Mouse (Mus musculus) intestine, postnatal 0 days (tissue): Measurements from ENCODE around the gene Nat8f5. TPM values are rescaled to one million over a fixed set of nuclear protein-coding genes. Genes with fewer than 3 reads are reported as not detected.
A peak's percentile ranks its signal among the peaks of the same experiment; 100 is the strongest.
"Not testable (repeated sequence)": the region's sequence is repeated elsewhere in the genome, so short reads cannot be mapped to it uniquely, and the experiment has no call there.

Experiments
- ATAC-seq: fragments of 200-750 bp; cut with Nextera tagmentation; 2 replicates; pipeline ENCODE4 v1.8.0; 2017; ENCODE audit warnings: mild to moderate bottlenecking, moderate TSS enrichment, moderate library complexity
- H3K27ac ChIP-seq: fragments of 300-500 bp; sonication (generic); 2 replicates; pipeline ENCODE4 v1.5.1; 2014; ENCODE audit warnings: mild to moderate bottlenecking, low read depth, low read length, moderate library complexity
- H3K27me3 ChIP-seq: fragments of 300-500 bp; sonication (generic); replicated peaks from 2 replicates; pipeline ENCODE4 v1.6.1; 2014; ENCODE audit warnings: low read length, mixed read lengths; ENCODE audit not compliant: control insufficient read depth, insufficient read depth
- H3K36me3 ChIP-seq: fragments of 300-500 bp; sonication (generic); 2 replicates; pipeline ENCODE4 v1.6.1; 2014; ENCODE audit warnings: mild to moderate bottlenecking, moderate library complexity; ENCODE audit not compliant: control insufficient read depth, insufficient read depth
- H3K4me1 ChIP-seq: fragments of 300-500 bp; sonication (generic); replicated peaks from 2 replicates; pipeline ENCODE4 v1.6.1; 2014; ENCODE audit warnings: antibody characterized with exemption, low read length, mixed read lengths; ENCODE audit not compliant: control insufficient read depth, insufficient read depth
- H3K4me2 ChIP-seq: fragments of 300-500 bp; sonication (generic); replicated peaks from 2 replicates; pipeline ENCODE4 v1.6.1; 2014; ENCODE audit warnings: low read depth, mild to moderate bottlenecking, moderate library complexity
- H3K4me3 ChIP-seq: fragments of 300-500 bp; sonication (generic); 2 replicates; pipeline ENCODE4 v1.5.1; 2014; ENCODE audit warnings: low read depth, low read length
- H3K9ac ChIP-seq: fragments of 300-500 bp; sonication (generic); 2 replicates; pipeline ENCODE4 v1.6.1; 2014; ENCODE audit warnings: mild to moderate bottlenecking, low read depth, low read length
- H3K9me3 ChIP-seq: fragments of 300-500 bp; sonication (generic); 2 replicates; pipeline ENCODE4 v1.6.1; 2016; ENCODE audit warnings: mixed run types; ENCODE audit not compliant: control insufficient read depth
- CTCF ChIP-seq: sonication (generic); IDR thresholded peaks from 2 replicates; pipeline ENCODE4 v1.5.1; 2016; ENCODE audit warnings: low read depth, mild to moderate bottlenecking, control low read depth, antibody characterized with exemption, moderate library complexity
- WGBS: fragments of 180-500 bp; shearing (Covaris S2); extraction: QIAGEN DNeasy Blood & Tissue Kit; methylation state at CpG from one replicate; pipeline ENCODE4 v1.1.7; 2014; 5-methylcytosine and 5-hydroxymethylcytosine counted together
- polyA plus RNA-seq: library from polyadenylated mRNA; unstranded; fragments of >200 nt; fragmentation: Nextera tagmentation; extraction: Ambion mirVana; gene quantifications from 2 replicates; pipeline ENCODE4 v1.2.1, GENCODE M21; 2015

The Nat8f5 gene
- polyA plus RNA-seq, 1 experiment from 2014 or later = 10.7 TPM

- H3K4me2 ChIP-seq = no peak overlapping the region
- WGBS = 67% methylated on average over 7 of the region's 7 CpGs
- peak; percentile 78 for ATAC-seq
- no peak overlapping the region for H3K4me3 ChIP-seq
- H3K9ac ChIP-seq = no peak overlapping the region
- H3K27ac ChIP-seq = no peak overlapping the region
- H3K27me3 ChIP-seq = no peaks in the 10 kb centered on the region
- no peak for TF ChIP-seq CTCF
- H3K36me3 ChIP-seq = no peaks in the 10 kb centered on the region
- no peaks in the 10 kb centered on the region for H3K9me3 ChIP-seq
- no peaks in the 10 kb centered on the region for H3K4me1 ChIP-seq
Measured at GRCm38 (mm10) chr6:85851062-85851773, 30.4 kb upstream of the Nat8f5 start.

GRCm38 (mm10) chr6:85849240-85849639 is 28.5 kb upstream of the Nat8f5 start:
- no peak overlapping the region for H3K4me2 ChIP-seq
- no peaks in the 10 kb centered on the region for H3K27me3 ChIP-seq
- H3K9me3 ChIP-seq = no peaks in the 10 kb centered on the region
- no peaks in the 10 kb centered on the region for H3K36me3 ChIP-seq
- H3K27ac ChIP-seq = no peak overlapping the region
- no peak for ATAC-seq
- no peaks in the 10 kb centered on the region for H3K4me1 ChIP-seq
- 16% methylated on average over 2 of the region's 2 CpGs for WGBS
- H3K9ac ChIP-seq = no peak overlapping the region
- TF ChIP-seq CTCF = no peak
- no peak overlapping the region for H3K4me3 ChIP-seq

GRCm38 (mm10) chr6:85848140-85848539 is 27.4 kb upstream of the Nat8f5 start:
- Histone ChIP-seq H3K9me3 (no peaks in the 10 kb centered on the region), H3K4me3 (no peak overlapping the region), H3K4me1 (no peaks in the 10 kb centered on the region), H3K4me2 (no peak overlapping the region), H3K36me3 (no peaks in the 10 kb centered on the region), H3K27me3 (no peaks in the 10 kb centered on the region), H3K27ac (no peak overlapping the region), H3K9ac (no peak overlapping the region)
- 86% methylated on average over 4 of the region's 4 CpGs for WGBS
- ATAC-seq = no peak
- no peak for TF ChIP-seq CTCF

GRCm38 (mm10) chr6:85846921-85847320 is 26.1 kb upstream of the Nat8f5 start:
- no peak overlapping the region for H3K27ac ChIP-seq
- no peak overlapping the region for H3K9ac ChIP-seq
- no peak for ATAC-seq
- TF ChIP-seq CTCF = no peak
- H3K4me1 ChIP-seq = no peaks in the 10 kb centered on the region
- 38% methylated on average over 1 of the region's 1 CpGs for WGBS
- H3K4me2 ChIP-seq = no peak overlapping the region
- H3K4me3 ChIP-seq = no peak overlapping the region
- no peaks in the 10 kb centered on the region for H3K27me3 ChIP-seq
- H3K36me3 ChIP-seq = no peaks in the 10 kb centered on the region
- no peaks in the 10 kb centered on the region for H3K9me3 ChIP-seq

GRCm38 (mm10) chr6:85843677-85844458 is 23.1 kb upstream of the Nat8f5 start:
- not testable (repeated sequence) for H3K4me1 ChIP-seq, H3K4me3 ChIP-seq, H3K27ac ChIP-seq, H3K9ac ChIP-seq, H3K27me3 ChIP-seq, H3K4me2 ChIP-seq, ATAC-seq, H3K9me3 ChIP-seq, H3K36me3 ChIP-seq
- 81% methylated on average over 22 of the region's 25 CpGs for WGBS
- TF ChIP-seq CTCF = 0 out of 2 replicates have a peak, but pooled peaks have one; percentile 10

- H3K27me3 ChIP-seq = no peaks in the 10 kb centered on the region
Measured at GRCm38 (mm10) chr6:85839982-85840381, 19.2 kb upstream of the Nat8f5 start.

More at GRCm38 (mm10) chr6:85839982-85840381, 19.2 kb upstream of the Nat8f5 start:
- no peak overlapping the region for H3K27ac ChIP-seq
- no peaks in the 10 kb centered on the region for H3K4me1 ChIP-seq
- H3K9ac ChIP-seq = no peak overlapping the region
- TF ChIP-seq CTCF = no peak
- WGBS = 65% methylated on average over 4 of the region's 4 CpGs
- no peak overlapping the region for H3K4me2 ChIP-seq
- no peak overlapping the region for H3K4me3 ChIP-seq
- no peak for ATAC-seq
- no peaks in the 10 kb centered on the region for H3K36me3 ChIP-seq
- H3K9me3 ChIP-seq = no peaks in the 10 kb centered on the region
